Mouse (Mus musculus): ENCODE data around the gene Fuk.

- TF ChIP-seq POLR2A (IDR thresholded peaks at IDR 0.05; ENCODE audit: control insufficient read depth, extremely low read depth, insufficient read depth, low read length, poor library complexity) = no peak
- no peak for TF ChIP-seq CTCF (IDR thresholded peaks at IDR 0.05; ENCODE audit: borderline replicate concordance, control insufficient read depth, extremely low read depth, insufficient read depth, low read length, poor library complexity)
Measured at GRCm38 (mm10) chr8:110888860-110889259, 13.4 kb downstream of the Fuk start.

All from thymus, adult 2 months (tissue).